Mouse (Mus musculus) kidney, adult 8-10 months (tissue): Measurements from ENCODE around the gene Myo16.

Experiments used
- DNase-seq, 2 experiments: peaks; one replicate each; pipeline ENCODE4 v3.0.0; 2022

Myo16 gene

GRCm38 (mm10) chr8:10153611-10154438, at the start of gene Myo16:
Myo16 (plus strand) TSS chr8:10153911.
- no peak for DNase-seq

GRCm38 (mm10) chr8:10108516-10109271, 45.0 kb upstream of the Myo16 start:
- no peak for DNase-seq

- no peak for DNase-seq
Measured at GRCm38 (mm10) chr8:10122749-10123148, 31.0 kb upstream of the Myo16 start.

- DNase-seq = no peak
Measured at GRCm38 (mm10) chr8:10123412-10123811, 30.3 kb upstream of the Myo16 start.

- no peak for DNase-seq
Measured at GRCm38 (mm10) chr8:10125684-10126083, 28.0 kb upstream of the Myo16 start.

- DNase-seq = no peak
Measured at GRCm38 (mm10) chr8:10130513-10131414, 22.9 kb upstream of the Myo16 start.

- DNase-seq = no peak
Measured at GRCm38 (mm10) chr8:10139536-10139935, 14.2 kb upstream of the Myo16 start.

GRCm38 (mm10) chr8:10143961-10144360, 9.8 kb upstream of the Myo16 start:
- DNase-seq = no peak

GRCm38 (mm10) chr8:10151692-10152247, 1.9 kb upstream of the Myo16 start:
- no peak for DNase-seq

- DNase-seq = no peak
Measured at GRCm38 (mm10) chr8:10154439-10154745, 681 bp downstream of the Myo16 start.

GRCm38 (mm10) chr8:10155075-10155474, 1.4 kb downstream of the Myo16 start:
- DNase-seq = no peak

GRCm38 (mm10) chr8:10161106-10161505, 7.4 kb downstream of the Myo16 start:
- no peak for DNase-seq

GRCm38 (mm10) chr8:10164959-10165358, 11.2 kb downstream of the Myo16 start:
- DNase-seq = no peak

- no peak for DNase-seq
Measured at GRCm38 (mm10) chr8:10168326-10168725, 14.6 kb downstream of the Myo16 start.

- DNase-seq = no peak
Measured at GRCm38 (mm10) chr8:10169894-10170293, 16.2 kb downstream of the Myo16 start.

- no peak for DNase-seq
Measured at GRCm38 (mm10) chr8:10171321-10171720, 17.6 kb downstream of the Myo16 start.

- no peak for DNase-seq
Measured at GRCm38 (mm10) chr8:10172278-10172677, 18.6 kb downstream of the Myo16 start.

- no peak for DNase-seq
Measured at GRCm38 (mm10) chr8:10173033-10173747, 19.5 kb downstream of the Myo16 start.

GRCm38 (mm10) chr8:10174201-10174840, 20.6 kb downstream of the Myo16 start:
- DNase-seq = no peak

GRCm38 (mm10) chr8:10174841-10175680, 21.4 kb downstream of the Myo16 start:
- DNase-seq = no peak

- no peak for DNase-seq
Measured at GRCm38 (mm10) chr8:10175976-10176375, 22.3 kb downstream of the Myo16 start.
